Mouse (Mus musculus): ENCODE measurements around the gene Adipoq. TPM values are rescaled to one million over a fixed set of nuclear protein-coding genes. Genes with fewer than 3 reads are reported as not detected.
"Not testable (repeated sequence)": the region's sequence is repeated elsewhere in the genome, so short reads cannot be mapped to it uniquely, and the experiment has no call there.

Gene Adipoq
- polyA plus RNA-seq (2017; shearing (Covaris generic)), result not detected

GRCm38 (mm10) chr16:23146280-23146679 is at the start of gene Adipoq:
Gene Adipoq (plus strand): TSS chr16:23146536.
- no peak for ATAC-seq

- ATAC-seq, result not testable (repeated sequence)
Observed at GRCm38 (mm10) chr16:23096886-23097285, 49.5 kb upstream of the Adipoq start.

GRCm38 (mm10) chr16:23097290-23098104 is 48.8 kb upstream of the Adipoq start:
- not testable (repeated sequence) for ATAC-seq

- not testable (repeated sequence) for ATAC-seq
Observed at GRCm38 (mm10) chr16:23098105-23098452, 48.3 kb upstream of the Adipoq start.

DNA sequence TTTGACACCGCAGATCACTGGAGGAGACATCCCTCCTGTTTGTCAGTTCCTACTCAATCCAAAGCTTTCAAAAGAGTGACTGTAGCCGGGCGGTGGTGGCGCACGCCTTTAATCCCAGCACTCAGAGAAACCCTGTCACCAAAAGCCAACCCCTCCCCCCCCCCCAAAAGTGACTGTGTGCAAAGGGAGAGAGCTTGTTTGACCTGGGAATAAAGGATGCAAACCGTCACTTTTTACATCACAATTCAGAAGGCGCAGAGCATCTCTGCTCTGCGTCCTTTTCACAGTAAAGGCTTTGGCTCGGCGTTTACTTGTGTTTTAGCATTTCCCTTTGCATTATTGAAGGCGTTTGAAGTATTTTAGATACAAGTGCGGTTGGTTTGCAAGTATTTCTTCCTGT is 46.7 kb upstream of the Adipoq start:
- ATAC-seq, result no peak

GRCm38 (mm10) chr16:23100099-23100575 is 46.2 kb upstream of the Adipoq start:
- no peak for ATAC-seq

- ATAC-seq, result no peak
Observed at GRCm38 (mm10) chr16:23100613-23101012, 45.7 kb upstream of the Adipoq start.

DNA sequence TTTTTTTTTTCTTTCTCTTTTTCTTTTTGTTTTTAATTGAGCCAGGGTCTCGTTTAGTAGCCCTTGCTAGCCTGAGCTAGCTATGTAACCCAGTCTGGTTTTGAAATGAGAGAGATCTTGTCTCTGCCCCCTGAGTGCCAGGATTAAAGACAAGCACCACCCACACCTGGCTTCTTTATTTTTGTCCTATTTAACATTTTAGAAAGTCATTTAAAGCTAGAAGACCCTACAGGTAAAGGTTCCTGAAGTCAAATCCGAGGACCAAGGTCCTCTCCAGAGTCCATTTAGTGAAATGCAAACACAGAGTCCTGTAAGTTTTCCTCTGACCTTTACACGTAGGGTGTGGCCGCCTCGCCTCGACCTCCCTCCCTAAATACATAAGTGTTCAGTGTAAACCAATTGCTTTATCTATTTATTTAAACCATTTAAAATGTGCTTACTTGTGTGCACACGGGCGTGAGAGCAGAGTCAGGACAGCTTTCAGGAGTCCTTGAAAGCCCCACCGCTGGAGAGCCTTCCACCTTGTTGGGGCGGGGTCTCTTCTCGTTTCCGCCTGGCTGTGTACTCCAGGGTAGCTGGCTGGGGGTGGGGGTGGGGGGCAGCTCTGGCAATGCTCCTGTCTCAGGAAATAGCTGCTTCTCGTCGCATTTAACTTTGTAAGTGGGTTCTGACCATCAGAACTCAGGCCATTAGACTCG is 43.8 kb upstream of the Adipoq start:
- ATAC-seq, result peak; percentile 47

- no peak for ATAC-seq
Observed at GRCm38 (mm10) chr16:23103038-23103745, 43.1 kb upstream of the Adipoq start.

DNA sequence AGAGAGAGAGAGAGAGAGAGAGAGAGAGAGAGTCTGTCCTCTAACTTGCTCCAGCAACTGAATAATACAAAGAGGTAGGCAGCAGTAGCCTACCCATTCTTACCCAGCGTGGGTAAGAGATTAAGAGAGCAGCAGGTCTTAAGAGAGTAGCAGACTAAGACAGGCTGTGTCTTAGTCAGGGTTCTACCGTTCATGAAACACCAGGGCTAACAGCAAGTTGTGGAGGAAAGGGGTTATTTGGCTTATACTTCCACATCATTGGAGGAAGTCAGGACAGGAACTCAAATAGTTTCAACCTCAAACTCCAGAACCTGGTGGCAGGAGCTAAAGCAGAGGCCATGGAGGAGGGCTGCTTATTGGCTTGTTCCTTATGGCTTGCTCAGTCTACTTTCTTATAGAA is 42.5 kb upstream of the Adipoq start:
- no peak for ATAC-seq

DNA sequence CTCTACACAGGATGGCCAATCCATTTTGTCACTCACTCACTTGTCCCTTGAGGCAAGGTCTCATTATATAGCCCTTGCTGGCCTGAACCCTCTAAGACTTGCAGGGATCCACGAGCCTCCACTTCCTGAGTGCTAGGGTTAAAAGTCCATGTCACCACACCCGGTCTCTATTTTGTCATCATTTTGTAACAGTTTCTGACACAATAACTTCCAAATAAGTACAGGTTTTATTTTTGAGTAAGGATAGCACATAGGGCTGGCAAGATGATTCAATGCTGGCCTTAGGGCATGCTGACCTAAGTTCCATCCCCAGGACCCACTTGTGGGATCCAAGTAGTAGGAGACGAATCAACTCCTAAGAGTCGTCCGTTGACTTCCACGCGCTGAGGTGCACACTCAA is 40.2 kb upstream of the Adipoq start:
- ATAC-seq, result no peak

GRCm38 (mm10) chr16:23107231-23107942 is 38.9 kb upstream of the Adipoq start, which contains the start of gene Eif4a2:
Gene Eif4a2 (plus strand): TSS chr16:23107444.
- ATAC-seq, result peak; percentile 67

DNA sequence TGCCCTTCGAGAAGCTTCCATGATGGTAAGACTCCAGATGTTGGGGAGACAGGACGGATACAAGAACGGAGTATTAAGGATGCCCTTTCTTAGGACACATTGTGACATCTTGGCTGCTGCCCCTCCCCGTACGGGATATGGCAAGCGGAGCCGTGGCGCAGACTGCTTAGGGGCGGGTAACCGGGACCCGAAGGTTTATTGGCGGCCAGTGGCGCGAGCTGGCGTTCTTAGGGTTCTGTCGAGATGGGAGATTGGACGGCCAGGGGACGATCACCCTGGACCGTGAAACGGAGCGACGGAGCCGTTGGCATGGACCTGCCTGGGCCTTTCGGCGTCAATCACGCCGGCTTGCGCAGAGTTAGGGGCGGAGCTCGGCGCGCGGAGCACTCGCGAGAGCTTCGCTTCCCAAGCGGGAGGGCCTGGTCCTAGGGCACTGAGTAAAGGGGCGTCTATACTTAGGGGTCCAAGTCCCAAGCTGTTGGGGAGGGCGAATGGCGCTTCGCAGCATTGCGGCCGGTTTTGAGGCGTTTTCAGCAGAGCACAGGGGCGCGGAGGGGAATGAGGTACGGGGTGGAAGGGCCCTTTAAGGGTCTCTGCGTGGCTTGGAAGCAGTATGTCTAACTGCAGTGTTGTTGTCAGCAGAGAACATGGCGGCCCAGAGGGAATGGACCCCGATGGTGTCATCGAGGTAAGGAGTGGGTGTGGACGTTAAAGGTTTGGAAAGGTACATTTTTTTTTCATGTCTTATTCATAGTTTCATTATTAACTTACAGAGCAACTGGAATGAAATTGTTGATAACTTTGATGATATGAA is 38.2 kb upstream of the Adipoq start:
- peak; percentile 55 for ATAC-seq

DNA sequence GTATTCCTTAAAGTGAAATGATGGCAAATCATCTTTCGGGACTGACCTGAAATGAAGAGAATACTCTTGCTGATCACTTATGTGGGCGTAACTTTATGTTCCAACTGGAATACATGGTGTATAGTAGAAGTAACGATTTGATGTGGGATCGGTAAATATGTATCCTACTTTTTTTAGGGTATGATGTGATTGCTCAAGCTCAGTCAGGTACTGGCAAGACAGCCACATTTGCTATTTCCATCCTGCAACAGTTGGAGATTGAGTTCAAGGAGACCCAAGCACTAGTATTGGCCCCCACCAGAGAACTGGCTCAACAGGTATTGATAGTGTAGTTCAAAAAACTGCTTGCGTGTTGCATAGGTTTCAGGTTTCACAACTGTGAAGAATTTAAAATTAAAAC is 37.4 kb upstream of the Adipoq start:
- ATAC-seq, result no peak

- no peak for ATAC-seq
Observed at GRCm38 (mm10) chr16:23109350-23110280, 36.7 kb upstream of the Adipoq start.

DNA sequence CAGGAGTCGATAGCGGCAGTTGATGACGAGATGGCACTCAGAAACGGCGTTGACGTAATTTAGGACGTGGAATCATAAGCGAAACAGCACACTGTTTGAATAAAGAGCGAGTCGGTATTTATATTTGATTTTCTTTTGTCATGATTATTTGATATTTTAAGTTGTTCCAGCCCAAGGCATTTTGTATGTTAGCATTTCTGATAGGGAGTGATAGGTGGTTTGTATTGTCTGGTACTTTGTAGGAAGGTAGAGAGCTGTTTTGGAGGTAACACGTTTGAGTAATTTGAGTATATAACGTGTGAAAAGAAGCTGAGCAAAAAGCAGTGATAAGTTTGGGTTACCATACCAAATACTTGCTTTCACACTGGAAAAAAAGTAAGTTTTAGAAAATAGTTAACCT is 34.0 kb upstream of the Adipoq start:
- no peak for ATAC-seq

- no peak for ATAC-seq
Observed at GRCm38 (mm10) chr16:23112861-23113435, 33.4 kb upstream of the Adipoq start.

DNA sequence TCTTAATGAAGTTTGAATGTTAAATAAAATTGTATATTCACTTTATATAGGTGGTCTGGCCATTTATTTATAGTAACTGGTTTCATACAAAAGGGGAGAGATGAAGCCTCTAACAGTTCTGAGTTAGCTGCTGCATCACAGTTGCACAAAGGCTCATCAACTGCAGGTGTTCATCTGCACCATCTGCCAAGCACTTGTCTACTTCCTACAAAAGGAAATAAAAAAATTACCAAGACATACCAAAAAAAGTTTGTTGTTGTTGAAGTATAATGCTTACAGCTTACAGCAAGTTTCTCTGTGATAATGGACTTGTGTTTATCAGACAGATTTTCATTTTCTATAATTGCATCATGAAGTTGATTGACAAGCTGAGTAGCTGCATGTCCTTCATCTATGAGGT is 32.4 kb upstream of the Adipoq start:
- ATAC-seq, result no peak

DNA sequence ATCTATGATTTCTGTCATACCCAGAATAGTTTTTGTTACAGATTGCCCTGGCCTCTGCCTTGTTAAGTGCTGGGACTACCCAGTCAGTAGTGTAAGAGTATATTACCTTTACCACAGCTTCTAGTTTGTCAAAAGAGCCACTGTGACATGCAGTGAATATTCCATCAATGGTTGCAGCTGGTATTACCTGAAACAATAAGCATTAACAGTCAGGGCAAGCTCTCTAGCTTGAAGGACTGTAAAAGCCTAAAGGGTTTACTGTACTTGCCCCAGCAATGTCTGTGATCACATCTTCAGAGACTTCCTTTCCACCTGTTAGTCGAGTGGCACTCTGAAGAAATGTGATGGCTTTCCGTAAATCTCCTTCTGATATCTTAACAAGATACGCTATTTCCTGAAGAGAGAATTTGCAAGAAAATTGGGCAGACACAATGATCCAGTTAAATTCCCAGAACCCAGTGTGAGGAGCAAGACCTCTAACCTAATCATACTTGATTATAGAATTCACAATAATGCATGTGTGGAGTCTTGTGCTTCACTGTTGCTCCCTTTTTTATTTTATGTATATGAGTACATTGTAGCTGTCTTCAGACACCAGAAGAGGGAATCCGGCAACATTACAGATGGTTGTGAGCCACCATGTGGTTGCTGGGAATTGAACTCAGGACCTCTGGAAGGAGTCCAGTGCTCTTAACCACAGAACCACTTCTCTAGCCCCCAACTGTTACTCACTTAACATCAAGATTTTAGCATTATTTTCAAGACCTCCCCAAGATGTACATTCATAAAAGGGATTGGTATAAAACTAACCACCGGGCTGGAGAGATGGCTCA is 31.8 kb upstream of the Adipoq start:
- no peak for ATAC-seq

Measured in activated CD4-positive, CD25-positive, alpha-beta regulatory T cell, adult 4 months (primary cell).